Comparison of ENCODE assay signal across 9 mouse cellular contexts in genomic region chr6:52316413-52317184, GRCm38 (mm10). TPM values are rescaled to one million over a fixed set of nuclear protein-coding genes. Genes with fewer than 3 reads are reported as not detected.
DNase-seq lines count a peak whose midpoint lies in the region; ATAC-seq and TF ChIP-seq lines count a peak whose summit lies in the region.
"Had no signal": no experiment of that assay in that cellular context is flagged by ENCODE, and none has a peak within 500 bp of the region (broad histone marks: within the 10 kb centered on the region; RNA-seq: fewer than 3 reads in every experiment).

No protein-coding gene starts in this region.

- WGBS in forebrain, embryonic 15.5 days: under 1% methylated on average over 79 of the region's 81 CpGs
- WGBS in liver, embryonic 16.5 days (ENCODE audit: insufficient replicate concordance): 7% methylated on average over 72 of the region's 81 CpGs

- H3K36me3 ChIP-seq in E14TG2a.4 (ENCODE audit: insufficient read depth, low read length): no peaks in the 10 kb centered on the region
- no peaks in the 10 kb centered on the region for H3K36me3 ChIP-seq in forebrain, embryonic 15.5 days
- H3K36me3 ChIP-seq in liver, embryonic 16.5 days (ENCODE audit: control insufficient read depth, insufficient read depth): no peaks in the 10 kb centered on the region

- no peak for TF ChIP-seq CTCF in E14TG2a.4 (conservative IDR thresholded peaks at IDR 0.05; ENCODE audit: low read length)

- intact Hi-C loops in gastrocnemius, postnatal 14 days (cut with DNase I; ENCODE audit: low total_unique reads): no loop called here

- peaks cover 70% of the 10 kb centered on the region for H3K4me1 ChIP-seq in E14TG2a.4 (replicated peaks; ENCODE audit: low read depth, low read length)
- peaks cover 14% of the 10 kb centered on the region for H3K4me1 ChIP-seq in forebrain, embryonic 15.5 days
- no peaks in the 10 kb centered on the region for H3K4me1 ChIP-seq in liver, embryonic 16.5 days (ENCODE audit: control insufficient read depth, low read depth, low read length)

- peak overlapping the region; percentile 18; the same call in 1 of the 2 replicates for H3K4me2 ChIP-seq in forebrain, embryonic 15.5 days (replicated peaks)
- H3K4me2 ChIP-seq in liver, embryonic 16.5 days (ENCODE audit: low read depth, low read length): no peak overlapping the region

- DNase-seq in gastrocnemius, postnatal 10 days: peak; percentile 14
- no peak for DNase-seq in gastrocnemius, postnatal 14 days
- no peak for DNase-seq in layer of hippocampus, postnatal 14 days (ENCODE audit: low spot score in 2 of 2)
- DNase-seq in thymus, adult 18-20 months: no peak
- no peak for DNase-seq in B cell, adult 2 months

- peak overlapping the region; percentile 62 for H3K4me3 ChIP-seq in E14TG2a.4 (replicated peaks; ENCODE audit: low read length)
- peak overlapping the region; percentile 12 for H3K4me3 ChIP-seq in forebrain, embryonic 15.5 days
- H3K4me3 ChIP-seq in liver, embryonic 16.5 days (ENCODE audit: low read depth, low read length): peak overlapping the region; percentile 16; the same call in 1 of the 2 replicates

- ATAC-seq in forebrain, embryonic 15.5 days (replicated peaks): no peak
- ATAC-seq in liver, embryonic 16.5 days (ENCODE audit: low read depth): no peak

- H3K9me3 ChIP-seq in E14TG2a.4 (ENCODE audit: low read length): peaks cover 8% of the 10 kb centered on the region; the same call in 1 of the 2 replicates
- H3K9me3 ChIP-seq in forebrain, embryonic 15.5 days: no peaks in the 10 kb centered on the region
- no peaks in the 10 kb centered on the region for H3K9me3 ChIP-seq in liver, embryonic 16.5 days (replicated peaks; ENCODE audit: control insufficient read depth, low read length)

- H3K9ac ChIP-seq in forebrain, embryonic 15.5 days (replicated peaks): no peak overlapping the region
- no peak overlapping the region for H3K9ac ChIP-seq in liver, embryonic 16.5 days (ENCODE audit: low read depth, low read length)

- peaks cover 97% of the 10 kb centered on the region for H3K27me3 ChIP-seq in E14TG2a.4 (ENCODE audit: insufficient read depth, low read length)
- H3K27me3 ChIP-seq in forebrain, embryonic 15.5 days: peaks cover 95% of the 10 kb centered on the region
- H3K27me3 ChIP-seq in liver, embryonic 16.5 days (ENCODE audit: control insufficient read depth, insufficient read depth, low read depth, low read length): peaks cover 98% of the 10 kb centered on the region

- no peak overlapping the region for H3K27ac ChIP-seq in forebrain, embryonic 15.5 days (replicated peaks)
- no peak overlapping the region for H3K27ac ChIP-seq in liver, embryonic 16.5 days (ENCODE audit: low read length)

RNA-seq across cellular contexts. Expression of gene Evx1, which starts 3.3 kb away (rescaled TPM):
- total RNA-seq in gastrocnemius, postnatal 10 days (2021): not detected
- not detected for total RNA-seq in gastrocnemius, postnatal 14 days (2021)
- polyA plus RNA-seq in forebrain, embryonic 15.5 days (2015; fragmentation: Nextera tagmentation; extraction: Ambion mirVana): not detected in 2 replicates
- polyA plus RNA-seq in liver, embryonic 16.5 days (2015; fragmentation: Nextera tagmentation; extraction: Ambion mirVana): not detected in 2 replicates
- not detected for total RNA-seq in layer of hippocampus, postnatal 14 days (2021)
- total RNA-seq: neutrophil, adult 5-6 weeks had no signal

RNA-seq across cellular contexts. Expression of gene Hoxa13, which starts 55.9 kb away (rescaled TPM):
- 1 to 10 TPM; 1.3 to 1.6 TPM for total RNA-seq in gastrocnemius, postnatal 10 days (2021)
- 1 to 10 TPM in 1 of 2 experiments, under 1 TPM in 1; 0.24 to 1.7 TPM for total RNA-seq in gastrocnemius, postnatal 14 days (2021)
- polyA plus RNA-seq in forebrain, embryonic 15.5 days (2015; fragmentation: Nextera tagmentation; extraction: Ambion mirVana): not detected in 2 replicates
- polyA plus RNA-seq in liver, embryonic 16.5 days (2015; fragmentation: Nextera tagmentation; extraction: Ambion mirVana): not detected in 2 replicates
- not detected for total RNA-seq in layer of hippocampus, postnatal 14 days (2021)
- total RNA-seq: neutrophil, adult 5-6 weeks had no signal

Comparison
In these comparisons a context has a peak if more than half of its experiments do, and no peak if none do; other contexts are left out.
1. H3K4me3 ChIP-seq: peak in every context shown above with its lines; median percentile 62 in E14TG2a.4; 16 in liver, embryonic 16.5 days; 12 in forebrain, embryonic 15.5 days.